Mouse (Mus musculus) heart, postnatal 10 days (tissue): ENCODE measurements around the gene Gm20403. TPM values are rescaled to one million over a fixed set of nuclear protein-coding genes. Genes with fewer than 3 reads are reported as not detected.
"Not testable (repeated sequence)": the region's sequence is repeated elsewhere in the genome, so short reads cannot be mapped to it uniquely, and the experiment has no call there.

Experiments
- DNase-seq, 2 experiments: peaks; one replicate each; pipeline ENCODE4 v3.0.0; 2021
- intact Hi-C: fragments of 180-260 bp; cut with DNase I; formaldehyde crosslinking; loops from one replicate; pipeline ENCODE4 v1.15.1; 2025
- total RNA-seq, 2 experiments: library from RNA; stranded (reverse); gene quantifications; 2 replicates each; pipeline ENCODE4 v1.2.3; 2021

The Gm20403 gene
- total RNA-seq, 2 experiments from 2014 or later: not detected

- DNase-seq: no peak
- intact Hi-C loops: no loop called here
Measured at GRCm38 (mm10) chr12:54993246-54994067, 7.1 kb upstream of the Gm20403 start.

- DNase-seq: no peak
- intact Hi-C loops: no loop called here
Measured at GRCm38 (mm10) chr12:54992814-54993213, 6.5 kb upstream of the Gm20403 start.

GRCm38 (mm10) chr12:54988323-54988850, 2.1 kb upstream of the Gm20403 start:
- DNase-seq: no peak
- intact Hi-C loops: loop anchor here (10.0 kb wide), 1 partner anchor 456 kb away; no protein-coding TSS in a partner anchor

- no peak for DNase-seq
- intact Hi-C loops: loop anchor here (10.0 kb wide), 1 partner anchor 458 kb away; no protein-coding TSS in a partner anchor
Measured at GRCm38 (mm10) chr12:54987156-54987555, 827 bp upstream of the Gm20403 start.

GRCm38 (mm10) chr12:54985257-54986051, 875 bp downstream of the Gm20403 start:
- intact Hi-C loops: loop anchor here (10.0 kb wide), 1 partner anchor 459 kb away; no protein-coding TSS in a partner anchor
- peak; percentile 74 to 75 for DNase-seq

- peak; percentile 74 to 77 for DNase-seq
- intact Hi-C loops: loop anchor here (10.0 kb wide), 1 partner anchor 460 kb away; no protein-coding TSS in a partner anchor
Measured at GRCm38 (mm10) chr12:54984701-54985256, 1.6 kb downstream of the Gm20403 start.

GRCm38 (mm10) chr12:54982935-54983715, 3.2 kb downstream of the Gm20403 start:
- DNase-seq: no peak
- intact Hi-C loops: loop anchor here (10.0 kb wide), 1 partner anchor 462 kb away; no protein-coding TSS in a partner anchor

GRCm38 (mm10) chr12:54981962-54982361, 4.4 kb downstream of the Gm20403 start:
- intact Hi-C loops: loop anchor here (10.0 kb wide), 1 partner anchor 463 kb away; no protein-coding TSS in a partner anchor
- no peak for DNase-seq

GRCm38 (mm10) chr12:54980939-54981338, 5.4 kb downstream of the Gm20403 start:
- no peak for DNase-seq
- intact Hi-C loops: loop anchor here (10.0 kb wide), 1 partner anchor 464 kb away; no protein-coding TSS in a partner anchor

GRCm38 (mm10) chr12:54980532-54980931, 5.8 kb downstream of the Gm20403 start:
- intact Hi-C loops: loop anchor here (10.0 kb wide), 1 partner anchor 464 kb away; no protein-coding TSS in a partner anchor
- no peak for DNase-seq

- DNase-seq: no peak
- intact Hi-C loops: no loop called here
Measured at GRCm38 (mm10) chr12:54969033-54969432, 17.3 kb downstream of the Gm20403 start.

GRCm38 (mm10) chr12:54965532-54966160, 20.7 kb downstream of the Gm20403 start:
- intact Hi-C loops: no loop called here
- no peak for DNase-seq

- DNase-seq: peak in 1 of 2 experiments; percentile 4
- intact Hi-C loops: no loop called here
Measured at GRCm38 (mm10) chr12:54959569-54959968, 26.8 kb downstream of the Gm20403 start.

- intact Hi-C loops: no loop called here
- no peak for DNase-seq
Measured at GRCm38 (mm10) chr12:54956974-54957373, 29.4 kb downstream of the Gm20403 start.

GRCm38 (mm10) chr12:54956457-54956856, 29.9 kb downstream of the Gm20403 start:
- DNase-seq: no peak
- intact Hi-C loops: no loop called here

- intact Hi-C loops: no loop called here
- DNase-seq: no peak
Measured at GRCm38 (mm10) chr12:54946116-54946515, 40.2 kb downstream of the Gm20403 start.

- DNase-seq, intact Hi-C loops: not testable (repeated sequence)
Measured at GRCm38 (mm10) chr12:54942586-54943157, 43.7 kb downstream of the Gm20403 start.

GRCm38 (mm10) chr12:54937581-54938343, 48.6 kb downstream of the Gm20403 start:
- DNase-seq, intact Hi-C loops: not testable (repeated sequence)
